19 mouse cellular contexts compared by ENCODE assay signal in the genomic region with DNA sequence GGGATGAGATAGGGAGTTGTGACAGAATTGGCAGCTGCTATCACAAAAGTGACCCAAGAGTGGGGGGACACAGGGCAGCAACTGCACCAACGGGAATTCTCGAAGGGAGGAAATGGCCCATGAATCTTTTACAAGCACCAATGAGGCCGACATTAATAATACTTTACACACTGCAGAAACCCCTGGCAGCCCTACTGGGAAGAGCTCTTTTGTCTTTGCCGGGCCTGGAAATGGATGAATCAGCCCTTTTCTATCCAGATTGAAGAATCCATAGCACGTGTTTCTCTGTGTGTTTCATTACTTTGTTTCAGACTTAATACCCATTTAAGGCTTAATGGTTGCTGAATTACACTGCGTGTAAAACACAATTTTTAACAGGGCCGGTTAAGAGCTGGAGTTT.
DNase-seq lines count a peak whose midpoint lies in the region; ATAC-seq and TF ChIP-seq lines count a peak whose summit lies in the region.
"Had no signal": no experiment of that assay in that cellular context is flagged by ENCODE, and none has a peak within 500 bp of the region (broad histone marks: within the 10 kb centered on the region; RNA-seq: fewer than 3 reads in every experiment).

No protein-coding gene starts in this region.

- no peaks in the 10 kb centered on the region for H3K36me3 ChIP-seq in forebrain, embryonic 15.5 days
- no peaks in the 10 kb centered on the region for H3K36me3 ChIP-seq in forebrain, embryonic 12.5 days (replicated peaks)
- H3K36me3 ChIP-seq in kidney, postnatal 0 days (ENCODE audit: insufficient read depth, low read length) = no peaks in the 10 kb centered on the region
- H3K36me3 ChIP-seq in kidney, embryonic 14.5 days (ENCODE audit: control insufficient read depth, insufficient read depth, low read length) = no peaks in the 10 kb centered on the region
- H3K36me3 ChIP-seq in CH12.LX (replicated peaks in 1 of 2; ENCODE audit: control insufficient read depth in 1 of 2, insufficient read depth in 1 of 2, low read length in 1 of 2) = no peaks in the 10 kb centered on the region
- no peaks in the 10 kb centered on the region for H3K36me3 ChIP-seq in neural tube, embryonic 12.5 days
- H3K36me3 ChIP-seq: embryonic facial prominence, embryonic 10.5 days; hindbrain, embryonic 12.5 days; kidney, embryonic 15.5 days; liver, embryonic 15.5 days had no signal

- no peak overlapping the region for H3K4me3 ChIP-seq in forebrain, embryonic 15.5 days
- H3K4me3 ChIP-seq in forebrain, embryonic 12.5 days (replicated peaks) = no peak overlapping the region
- H3K4me3 ChIP-seq in kidney, postnatal 0 days (replicated peaks; ENCODE audit: low read depth, low read length) = no peak overlapping the region
- H3K4me3 ChIP-seq in kidney, embryonic 14.5 days (ENCODE audit: low read length) = no peak overlapping the region
- no peak overlapping the region for H3K4me3 ChIP-seq in CH12.LX (replicated peaks in 1 of 3; ENCODE audit: low read depth in 2 of 3, low read length in 2 of 3, poor library complexity in 1 of 3)
- no peak overlapping the region for H3K4me3 ChIP-seq in neural tube, embryonic 12.5 days
- no peak overlapping the region for H3K4me3 ChIP-seq in left cerebral cortex, adult 2 months
- H3K4me3 ChIP-seq: embryonic facial prominence, embryonic 10.5 days; hindbrain, embryonic 12.5 days; kidney, embryonic 15.5 days; liver, embryonic 15.5 days; myocyte had no signal

- intact Hi-C loops in left cerebral cortex, adult 2 months (cut with DNase I) = no loop called here

- no peak for TF ChIP-seq CTCF in kidney, postnatal 0 days (IDR thresholded peaks at IDR 0.05; ENCODE audit: low read depth)
- TF ChIP-seq CTCF in CH12.LX (conservative IDR thresholded peaks at IDR 0.05 in 1 of 2, IDR thresholded peaks at IDR 0.05 in 1 of 2; ENCODE audit: low read depth in 2 of 2, low read length in 2 of 2) = no peak
- no peak for TF ChIP-seq CTCF in left cerebral cortex, adult 2 months (IDR thresholded peaks at IDR 0.05)

- H3K4me1 ChIP-seq in forebrain, embryonic 15.5 days = peaks cover 13% of the 10 kb centered on the region
- H3K4me1 ChIP-seq in forebrain, embryonic 12.5 days = peaks cover 14% of the 10 kb centered on the region; the same call in 1 of the 2 replicates
- H3K4me1 ChIP-seq in kidney, postnatal 0 days (replicated peaks; ENCODE audit: insufficient read depth, low read length) = no peaks in the 10 kb centered on the region
- no peaks in the 10 kb centered on the region for H3K4me1 ChIP-seq in kidney, embryonic 14.5 days (ENCODE audit: control insufficient read depth, insufficient read depth, low read length)
- peaks cover 0 to 3% of the 10 kb centered on the region in 2 experiments; a peak in 1 of 4 replicates for H3K4me1 ChIP-seq in CH12.LX (ENCODE audit: control insufficient read depth in 1 of 2, insufficient read depth in 2 of 2)
- H3K4me1 ChIP-seq in neural tube, embryonic 12.5 days = peaks cover 10% of the 10 kb centered on the region; the same call in 1 of the 2 replicates
- H3K4me1 ChIP-seq: liver, embryonic 15.5 days had no signal

- no peaks in the 10 kb centered on the region for H3K79me2 ChIP-seq in CH12.LX (replicated peaks; ENCODE audit: control insufficient read depth, extremely low read depth, insufficient read depth, poor library complexity, severe bottlenecking)

- dilution Hi-C loops in CH12.LX (cut with MboI; ENCODE audit: extremely low pct_ligation_motif_present, extremely low pct_unique_long_range_greater_than_20kb, low sequenced_read_pairs) = no loop called here

- H3K9me3 ChIP-seq in forebrain, embryonic 15.5 days = no peaks in the 10 kb centered on the region
- no peaks in the 10 kb centered on the region for H3K9me3 ChIP-seq in forebrain, embryonic 12.5 days
- H3K9me3 ChIP-seq in kidney, postnatal 0 days (replicated peaks; ENCODE audit: low read length) = no peaks in the 10 kb centered on the region
- no peaks in the 10 kb centered on the region for H3K9me3 ChIP-seq in kidney, embryonic 14.5 days (ENCODE audit: control insufficient read depth, low read length)
- H3K9me3 ChIP-seq in CH12.LX (replicated peaks; ENCODE audit: low read length) = no peaks in the 10 kb centered on the region
- H3K9me3 ChIP-seq in neural tube, embryonic 12.5 days = no peaks in the 10 kb centered on the region
- H3K9me3 ChIP-seq: embryonic facial prominence, embryonic 10.5 days; hindbrain, embryonic 12.5 days; kidney, embryonic 15.5 days; liver, embryonic 15.5 days had no signal

- no peak for TF ChIP-seq RAD21 in CH12.LX (IDR thresholded peaks at IDR 0.05; ENCODE audit: low read depth, low read length)

- in situ Hi-C loops in CH12.LX (cut with MboI; ENCODE audit: low pct_ligation_motif_present, low pct_unique_long_range_greater_than_20kb, low sequenced_read_pairs) = no loop called here

- no peak overlapping the region for H3K9ac ChIP-seq in forebrain, embryonic 15.5 days (replicated peaks)
- no peak overlapping the region for H3K9ac ChIP-seq in forebrain, embryonic 12.5 days
- H3K9ac ChIP-seq in kidney, postnatal 0 days (ENCODE audit: low read depth, low read length) = no peak overlapping the region
- H3K9ac ChIP-seq in kidney, embryonic 14.5 days (ENCODE audit: low read depth, low read length) = no peak overlapping the region
- no peak overlapping the region for H3K9ac ChIP-seq in CH12.LX (ENCODE audit: insufficient read depth, low read depth)
- no peak overlapping the region for H3K9ac ChIP-seq in neural tube, embryonic 12.5 days
- H3K9ac ChIP-seq: hindbrain, embryonic 12.5 days; kidney, embryonic 15.5 days; liver, embryonic 15.5 days had no signal

- H3K4me2 ChIP-seq in forebrain, embryonic 15.5 days (replicated peaks) = 0 out of 2 replicates have a peak overlapping the region, but pooled peaks have one; percentile 7
- no peak overlapping the region for H3K4me2 ChIP-seq in forebrain, embryonic 12.5 days
- peak overlapping the region; percentile 8; the same call in 1 of the 2 replicates for H3K4me2 ChIP-seq in kidney, postnatal 0 days (ENCODE audit: low read length)
- H3K4me2 ChIP-seq in kidney, embryonic 14.5 days (replicated peaks; ENCODE audit: low read depth, low read length) = no peak overlapping the region
- H3K4me2 ChIP-seq in CH12.LX (ENCODE audit: insufficient read depth, low read depth, poor library complexity, severe bottlenecking) = peak overlapping the region; percentile 81
- peak overlapping the region; percentile 4; the same call in 1 of the 2 replicates for H3K4me2 ChIP-seq in neural tube, embryonic 12.5 days (replicated peaks)
- H3K4me2 ChIP-seq: hindbrain, embryonic 12.5 days; kidney, embryonic 15.5 days; liver, embryonic 15.5 days; midbrain, embryonic 11.5 days had no signal

- TF ChIP-seq EP300 in CH12.LX (IDR thresholded peaks at IDR 0.05; ENCODE audit: low read length) = no peak

- no peak for ATAC-seq in forebrain, embryonic 15.5 days (replicated peaks)
- no peak for ATAC-seq in forebrain, embryonic 12.5 days (ENCODE audit: low FRiP score)
- ATAC-seq in kidney, postnatal 0 days (replicated peaks; ENCODE audit: low FRiP score, low read depth) = no peak
- ATAC-seq in kidney, embryonic 14.5 days (ENCODE audit: low FRiP score, low TSS enrichment) = no peak
- ATAC-seq in neural tube, embryonic 12.5 days (ENCODE audit: low FRiP score, low read depth) = no peak

- TF ChIP-seq POLR2A in CH12.LX (IDR thresholded peaks at IDR 0.05; ENCODE audit: low read depth, low read length) = no peak

- no peak overlapping the region for H3K27ac ChIP-seq in forebrain, embryonic 15.5 days (replicated peaks)
- H3K27ac ChIP-seq in forebrain, embryonic 12.5 days = no peak overlapping the region
- no peak overlapping the region for H3K27ac ChIP-seq in kidney, postnatal 0 days
- H3K27ac ChIP-seq in kidney, embryonic 14.5 days (ENCODE audit: low read depth, low read length) = no peak overlapping the region
- H3K27ac ChIP-seq in CH12.LX (ENCODE audit: insufficient read depth, low read depth) = no peak overlapping the region
- H3K27ac ChIP-seq in neural tube, embryonic 12.5 days = no peak overlapping the region
- no peak overlapping the region for H3K27ac ChIP-seq in left cerebral cortex, adult 2 months
- H3K27ac ChIP-seq: embryonic facial prominence, embryonic 10.5 days; hindbrain, embryonic 12.5 days; kidney, embryonic 15.5 days; liver, embryonic 15.5 days had no signal

- peak; percentile 36 for DNase-seq in kidney, postnatal 0 days (ENCODE audit: low spot score)
- DNase-seq in CH12.LX (ENCODE audit: extremely low read depth) = no peak
- DNase-seq in ovary, postnatal 10 days (ENCODE audit: low spot score) = no peak
- no peak for DNase-seq in left cerebral cortex, adult 2 months (ENCODE audit: extremely low spot score in 1 of 2, low spot score in 2 of 2)
- DNase-seq: adrenal gland, adult 2 months; gastrocnemius, postnatal 14 days; left cerebral cortex, postnatal 4 days; lung, postnatal 36 days; thymus, postnatal 25 days had no signal

- 11% methylated on average over 7 of the region's 7 CpGs for WGBS in forebrain, embryonic 15.5 days
- WGBS in forebrain, embryonic 12.5 days = 22% methylated on average over 7 of the region's 7 CpGs
- WGBS in kidney, postnatal 0 days = 14% methylated on average over 7 of the region's 7 CpGs
- 23% methylated on average over 7 of the region's 7 CpGs for WGBS in kidney, embryonic 14.5 days
- WGBS in neural tube, embryonic 12.5 days = 15% methylated on average over 7 of the region's 7 CpGs

- peaks cover 12% of the 10 kb centered on the region; the same call in 1 of the 2 replicates for H3K27me3 ChIP-seq in forebrain, embryonic 15.5 days
- H3K27me3 ChIP-seq in forebrain, embryonic 12.5 days = 0 out of 2 replicates have a peak, but pooled peaks cover 4% of the 10 kb centered on the region
- no peaks in the 10 kb centered on the region for H3K27me3 ChIP-seq in kidney, postnatal 0 days (ENCODE audit: insufficient read depth, low read length)
- no peaks in the 10 kb centered on the region for H3K27me3 ChIP-seq in kidney, embryonic 14.5 days (ENCODE audit: control insufficient read depth, insufficient read depth, low read length)
- no peaks in the 10 kb centered on the region for H3K27me3 ChIP-seq in CH12.LX (replicated peaks)
- H3K27me3 ChIP-seq in neural tube, embryonic 12.5 days (replicated peaks) = peaks cover 8% of the 10 kb centered on the region; the same call in 1 of the 2 replicates
- H3K27me3 ChIP-seq: kidney, embryonic 15.5 days; liver, embryonic 15.5 days had no signal

TF ChIP-seq in CH12.LX, 34 proteins besides CTCF, POLR2A, EP300 and RAD21:
- TF ChIP-seq TBP (conservative IDR thresholded peaks at IDR 0.05; ENCODE audit: low read depth, low read length) (no peak), ZC3H11A (IDR thresholded peaks at IDR 0.05; ENCODE audit: low read depth, low read length) (no peak), PAX5 (IDR thresholded peaks at IDR 0.05; ENCODE audit: low read length) (no peak), ZKSCAN1 (IDR thresholded peaks at IDR 0.05; ENCODE audit: borderline replicate concordance, low read depth, low read length) (no peak), MEF2A (IDR thresholded peaks at IDR 0.05; ENCODE audit: borderline replicate concordance, low read depth, low read length) (no peak), MAZ (IDR thresholded peaks at IDR 0.05; ENCODE audit: low read depth, low read length) (no peak)
TF ChIP-seq in CH12.LX: peak in this region for 0.

Comparison
In these comparisons a context has a peak if more than half of its experiments do, and no peak if none do; other contexts are left out.
1. H3K4me2 ChIP-seq: peak in forebrain, embryonic 15.5 days (single experiment), kidney, postnatal 0 days (single experiment), CH12.LX (single experiment) and neural tube, embryonic 12.5 days (single experiment); none in forebrain, embryonic 12.5 days (single experiment) and kidney, embryonic 14.5 days (single experiment).